Mouse (Mus musculus) c-Kit-positive CD71-negative TER-119-negative erythroid progenitor cells, embryonic 14.5 days (primary cell): Measurements from ENCODE around the gene Pla2g12a.

Experiments used
- DNase-seq: peaks from one replicate; pipeline ENCODE4 v3.0.0-alpha.2; 2013; ENCODE audit warnings: low read depth

The Pla2g12a gene

DNA sequence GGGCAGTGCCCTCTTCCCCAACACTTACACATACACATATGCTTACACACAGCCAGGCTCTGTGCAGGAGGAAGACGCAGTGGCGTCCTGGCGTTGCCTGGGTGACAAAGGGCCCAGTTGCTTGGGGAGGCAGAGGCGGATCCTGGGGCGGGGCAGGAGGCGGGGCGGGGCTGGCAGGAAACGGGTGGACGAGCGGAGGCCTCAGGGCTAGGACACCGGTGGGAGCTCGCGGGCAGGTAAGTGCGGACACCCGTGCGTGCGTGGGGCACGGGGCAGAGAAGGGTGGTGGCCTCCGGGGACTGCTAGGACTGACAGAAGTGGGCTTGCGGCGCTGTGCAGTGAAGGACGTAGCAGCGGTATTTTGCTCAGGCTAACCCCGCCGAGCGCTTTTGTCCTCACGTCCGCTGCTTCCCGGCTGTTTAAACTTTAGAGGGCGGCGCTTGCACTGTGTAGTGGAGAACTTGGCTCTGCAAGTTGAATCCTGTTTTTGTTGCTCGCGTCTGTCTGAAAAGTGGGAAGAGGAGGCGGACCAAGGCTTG lies 22.9 kb downstream of the Pla2g12a start, which contains the start of gene Casp6:
Gene Casp6 (plus strand): TSS at position 155 of the 539 bp plus-strand sequence.
- DNase-seq, result no peak

DNA sequence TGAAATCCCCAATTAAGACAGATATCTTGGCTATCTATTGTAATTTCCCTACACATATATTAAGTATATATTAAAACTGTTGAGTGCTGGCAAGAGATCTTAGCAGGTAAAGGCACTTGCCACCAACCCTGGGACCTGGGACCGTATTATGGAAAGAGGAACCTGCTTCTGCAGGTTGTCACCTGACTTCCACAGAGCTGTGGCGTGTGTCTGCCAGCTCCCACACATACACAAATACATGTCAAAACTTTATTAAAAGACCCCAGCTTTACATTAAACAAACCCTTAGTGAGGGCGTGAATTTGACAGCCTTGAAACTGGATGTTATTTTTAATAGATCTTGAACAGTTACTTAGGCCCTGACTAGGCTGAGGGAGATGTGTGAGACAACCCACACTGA lies 25.0 kb downstream of the Pla2g12a start:
- no peak for DNase-seq

DNA sequence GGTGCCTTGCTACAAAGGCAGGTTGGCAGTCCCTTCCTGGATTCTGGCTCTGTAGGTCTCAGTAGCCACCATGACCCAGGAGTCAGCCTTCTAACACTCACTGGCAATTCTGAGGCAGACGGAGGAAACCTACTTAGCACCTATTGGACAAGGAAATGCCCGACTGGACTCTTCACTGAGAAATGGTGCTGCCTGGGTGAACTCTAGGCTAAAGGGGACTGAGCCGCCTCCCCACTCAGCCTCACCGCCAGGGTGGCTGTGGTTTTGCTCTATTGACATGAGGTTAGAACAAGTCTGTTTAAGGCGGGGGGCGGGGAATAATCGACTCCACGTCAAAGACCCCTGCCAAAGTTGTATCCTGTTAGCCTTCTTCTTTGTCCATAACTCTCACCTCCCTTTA lies 25.5 kb downstream of the Pla2g12a start:
- no peak for DNase-seq

- DNase-seq, result peak; percentile 20
Measured at GRCm38 (mm10) chr3:129904381-129905132, 26.2 kb downstream of the Pla2g12a start.

DNA sequence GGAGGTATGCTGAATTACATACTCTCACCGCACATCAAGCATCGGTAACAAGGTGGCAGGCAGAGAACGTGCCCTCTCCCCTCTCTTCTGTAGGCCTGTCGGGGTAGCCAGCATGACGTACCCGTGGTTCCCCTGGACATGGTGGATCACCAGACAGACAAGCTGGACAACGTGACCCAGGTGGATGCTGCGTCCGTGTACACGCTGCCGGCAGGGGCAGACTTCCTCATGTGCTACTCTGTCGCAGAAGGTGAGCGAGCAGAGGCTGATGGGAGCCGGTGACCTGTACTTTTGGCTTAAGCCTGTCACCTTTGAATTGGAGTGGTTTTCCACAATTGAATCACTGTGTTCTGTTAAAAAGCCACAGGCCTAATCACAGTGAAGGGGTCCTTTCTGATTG lies 33.6 kb downstream of the Pla2g12a start:
- no peak for DNase-seq

- DNase-seq, result no peak
Measured at GRCm38 (mm10) chr3:129913241-129913640, 34.8 kb downstream of the Pla2g12a start.

DNA sequence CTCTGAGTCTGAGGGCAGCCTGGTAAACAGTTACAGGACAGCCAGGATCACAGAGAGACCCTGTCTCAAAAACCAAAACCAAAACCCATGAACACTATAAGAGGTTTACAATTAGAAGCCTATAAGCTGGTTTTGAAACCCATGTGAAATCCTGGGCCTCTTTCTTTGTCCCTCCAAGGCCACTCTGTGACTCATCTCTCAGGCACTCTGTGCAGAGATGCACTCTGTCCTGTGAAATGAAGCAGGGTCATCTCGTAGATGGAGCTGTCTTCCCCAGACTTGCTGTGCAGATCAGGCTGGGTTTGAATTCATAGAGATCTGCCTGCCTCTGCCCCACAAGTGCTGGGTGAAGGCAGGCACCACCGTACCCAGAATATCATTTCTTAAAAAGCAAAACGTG lies 39.0 kb downstream of the Pla2g12a start:
- DNase-seq, result no peak

GRCm38 (mm10) chr3:129918434-129918833 lies 40.0 kb downstream of the Pla2g12a start:
- DNase-seq, result peak; percentile 47

DNA sequence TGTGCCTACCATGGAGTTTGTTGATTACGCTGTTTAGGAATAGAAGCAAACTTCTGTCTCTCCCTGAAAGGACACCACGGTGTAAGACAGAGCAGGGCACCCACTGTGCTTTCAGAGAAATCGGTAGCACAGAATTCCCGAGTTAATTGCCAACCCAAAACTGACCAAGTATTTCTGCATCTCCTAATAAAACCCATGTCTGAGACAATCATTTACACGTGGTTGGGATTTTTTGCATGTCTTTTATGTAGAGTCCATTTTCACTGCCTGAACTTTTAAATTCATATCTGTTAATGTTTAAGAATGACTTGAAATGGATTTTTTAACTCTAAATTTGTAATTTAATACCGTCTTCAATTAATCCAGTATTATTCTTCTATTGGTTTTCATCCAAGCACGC lies 45.2 kb downstream of the Pla2g12a start:
- no peak for DNase-seq

DNA sequence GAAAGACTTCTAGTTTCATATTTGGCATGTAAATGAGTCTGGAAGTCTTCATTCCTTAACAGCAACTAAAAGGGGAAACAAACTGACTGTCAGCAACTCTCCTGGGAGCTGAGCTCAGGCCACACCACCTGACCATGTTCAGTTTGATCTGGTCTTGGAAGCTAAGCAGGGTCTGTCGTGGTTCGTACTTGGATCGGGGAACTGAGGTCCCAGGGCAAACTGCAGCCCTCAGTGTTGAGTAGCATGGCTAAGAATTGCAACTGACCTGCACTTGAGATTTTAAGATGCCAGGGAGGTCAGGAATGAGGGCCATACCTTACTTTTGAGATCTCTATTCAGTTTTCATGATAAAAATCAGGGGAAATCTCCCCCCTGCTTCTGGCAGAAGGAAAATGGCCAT lies 47.5 kb downstream of the Pla2g12a start:
- DNase-seq, result no peak

DNA sequence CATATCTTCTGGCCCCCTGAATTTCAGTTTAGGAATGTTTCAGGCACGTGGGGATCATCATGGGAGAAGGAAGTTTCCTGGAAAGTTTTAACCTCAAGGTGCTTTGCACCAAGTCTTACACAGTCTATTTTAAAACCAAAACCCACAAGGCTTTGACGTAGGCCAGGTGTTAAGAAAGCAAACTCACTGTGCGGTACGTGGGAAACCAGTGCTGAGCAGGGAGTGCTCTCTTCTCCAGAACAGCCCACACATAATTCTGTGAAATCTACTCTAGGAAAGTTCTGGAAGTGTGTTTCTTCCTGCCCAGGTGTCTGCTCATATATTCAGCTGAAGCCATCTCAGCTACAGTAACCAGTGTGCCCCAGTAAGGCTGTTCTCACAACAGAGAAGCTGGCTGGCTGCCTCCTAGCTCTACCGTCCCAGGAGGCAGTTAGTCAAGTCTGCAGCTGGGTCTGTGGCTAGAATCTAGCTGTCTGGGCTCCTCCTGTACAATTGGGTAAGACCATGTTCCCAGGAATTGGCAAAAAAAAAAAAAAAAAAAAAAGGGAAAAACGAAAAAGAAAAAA lies 51.9 kb downstream of the Pla2g12a start:
- no peak for DNase-seq

DNA sequence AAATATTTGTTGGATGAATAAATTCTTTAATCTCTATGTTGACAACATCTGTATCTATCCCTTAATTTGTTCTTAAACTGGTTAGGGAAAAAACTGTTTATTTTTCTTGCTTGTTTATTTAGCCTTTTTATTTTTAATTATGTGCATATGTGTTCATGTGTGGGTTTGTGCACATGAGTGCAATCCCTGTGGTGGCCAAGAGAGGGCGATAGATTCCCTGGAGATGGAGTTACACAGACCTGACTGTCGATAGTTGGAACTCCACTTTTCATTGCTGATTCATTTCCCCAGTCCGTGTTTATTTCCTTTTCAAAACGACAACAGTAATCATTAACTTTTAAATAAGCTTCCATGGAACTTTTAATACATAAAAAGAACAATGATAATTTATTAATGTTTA lies 54.0 kb downstream of the Pla2g12a start:
- peak; percentile 41 for DNase-seq

GRCm38 (mm10) chr3:129936561-129936960 lies 58.2 kb downstream of the Pla2g12a start:
- no peak for DNase-seq

GRCm38 (mm10) chr3:129937848-129938247 lies 59.4 kb downstream of the Pla2g12a start:
- no peak for DNase-seq

- DNase-seq, result no peak
Measured at GRCm38 (mm10) chr3:129939058-129939457, 60.7 kb downstream of the Pla2g12a start.

DNA sequence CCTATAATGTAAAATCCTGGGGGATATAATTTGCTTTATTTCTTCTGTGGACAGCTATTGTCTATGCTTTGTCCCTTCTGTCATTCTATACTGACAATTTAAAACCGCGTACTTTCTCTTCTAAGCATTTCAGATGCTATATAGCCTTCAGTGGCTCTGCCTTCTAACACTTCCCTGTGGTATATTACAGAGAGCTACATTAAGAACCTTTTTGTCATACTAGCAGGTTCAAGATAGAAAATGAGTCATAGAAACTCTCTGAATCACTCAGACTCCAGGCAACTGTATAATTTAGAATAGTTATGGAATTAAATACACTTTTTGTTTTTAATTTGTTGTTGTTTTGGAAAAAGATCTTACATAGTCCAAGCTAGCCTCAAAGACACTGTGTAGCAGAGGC lies 62.4 kb downstream of the Pla2g12a start:
- no peak for DNase-seq

DNA sequence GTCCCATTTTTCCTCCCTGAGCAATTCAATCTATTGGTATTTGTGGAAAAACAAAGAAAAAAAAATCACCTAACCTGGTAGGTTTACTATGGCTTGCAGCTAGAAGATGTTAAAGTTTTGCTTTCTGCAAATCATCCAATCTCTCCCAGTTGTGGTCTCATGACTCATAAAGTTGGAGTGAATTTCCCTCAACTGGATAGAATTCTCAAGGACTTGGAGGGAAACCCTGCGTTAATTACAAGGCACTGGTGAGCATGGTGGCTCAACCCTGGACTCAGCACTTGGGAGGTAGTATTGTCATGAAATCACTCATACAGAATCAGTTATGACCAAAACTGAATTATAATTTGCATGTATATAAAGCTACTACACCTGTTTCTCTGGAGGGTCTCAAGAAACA lies 62.9 kb downstream of the Pla2g12a start:
- no peak for DNase-seq

DNA sequence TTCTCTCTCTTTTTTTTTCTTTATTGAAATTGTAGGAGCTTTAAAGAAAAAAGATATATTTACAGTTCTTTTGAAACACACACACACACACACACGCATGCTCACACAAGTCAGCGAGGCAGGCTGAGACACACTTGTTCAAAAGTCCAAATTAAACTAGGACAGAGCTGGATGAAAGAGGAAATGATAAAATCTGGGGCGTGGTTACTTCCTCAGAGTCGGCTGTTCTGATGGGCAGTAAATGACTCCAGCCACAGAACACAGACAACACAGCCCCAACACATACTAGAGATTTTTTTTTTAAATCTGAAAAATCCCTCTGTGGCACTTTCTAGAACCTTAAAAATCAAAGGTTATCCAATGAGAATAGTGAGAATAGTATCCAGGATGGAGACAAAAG lies 65.4 kb downstream of the Pla2g12a start:
- no peak for DNase-seq
